ENCODE assay signal across 10 mouse cellular contexts in genomic region chr14:121073093-121073866, GRCm38 (mm10). TPM values are rescaled to one million over a fixed set of nuclear protein-coding genes. Genes with fewer than 3 reads are reported as not detected.
DNase-seq lines count a peak whose midpoint lies in the region; ATAC-seq and TF ChIP-seq lines count a peak whose summit lies in the region.
"Had no signal": no experiment of that assay in that cellular context is flagged by ENCODE, and none has a peak within 500 bp of the region (broad histone marks: within the 10 kb centered on the region; RNA-seq: fewer than 3 reads in every experiment).

No protein-coding gene starts in this region.

- H3K9me3 ChIP-seq in heart, embryonic 12.5 days (replicated peaks), result 0 out of 2 replicates have a peak, but pooled peaks cover 2% of the 10 kb centered on the region
- H3K9me3 ChIP-seq in neural tube, embryonic 12.5 days, result no peaks in the 10 kb centered on the region
- no peaks in the 10 kb centered on the region for H3K9me3 ChIP-seq in hindbrain, postnatal 0 days (ENCODE audit: low read length)
- H3K9me3 ChIP-seq in stomach, embryonic 16.5 days (replicated peaks; ENCODE audit: control insufficient read depth, low read length), result no peaks in the 10 kb centered on the region

- no peak for TF ChIP-seq CTCF in hindbrain, postnatal 0 days (IDR thresholded peaks at IDR 0.05; ENCODE audit: low read depth)

- no peak overlapping the region for H3K9ac ChIP-seq in heart, embryonic 12.5 days
- no peak overlapping the region for H3K9ac ChIP-seq in neural tube, embryonic 12.5 days
- H3K9ac ChIP-seq in hindbrain, postnatal 0 days (replicated peaks; ENCODE audit: low read length), result no peak overlapping the region
- H3K9ac ChIP-seq in stomach, embryonic 16.5 days (ENCODE audit: low read length), result no peak overlapping the region

- H3K36me3 ChIP-seq in heart, embryonic 12.5 days, result peaks cover 13% of the 10 kb centered on the region
- H3K36me3 ChIP-seq in neural tube, embryonic 12.5 days, result no peaks in the 10 kb centered on the region
- no peaks in the 10 kb centered on the region for H3K36me3 ChIP-seq in hindbrain, postnatal 0 days (ENCODE audit: insufficient read depth, low read length)
- peaks cover 9% of the 10 kb centered on the region; the same call in 1 of the 2 replicates for H3K36me3 ChIP-seq in stomach, embryonic 16.5 days (ENCODE audit: control insufficient read depth, insufficient read depth, low read length)

- peak; percentile 71 for ATAC-seq in heart, embryonic 12.5 days (ENCODE audit: insufficient number of reproducible peaks, low FRiP score)
- ATAC-seq in neural tube, embryonic 12.5 days (ENCODE audit: low FRiP score, low read depth), result 0 out of 2 replicates have a peak, but pooled peaks have one; percentile 13
- ATAC-seq in hindbrain, postnatal 0 days, result peak; percentile 75
- peak; percentile 33; the same call in 1 of the 2 replicates for ATAC-seq in stomach, embryonic 16.5 days (ENCODE audit: insufficient read depth, low FRiP score)

- H3K4me1 ChIP-seq in heart, embryonic 12.5 days (replicated peaks), result no peaks in the 10 kb centered on the region
- H3K4me1 ChIP-seq in neural tube, embryonic 12.5 days, result peaks cover 4% of the 10 kb centered on the region; the same call in 1 of the 2 replicates
- H3K4me1 ChIP-seq in hindbrain, postnatal 0 days (ENCODE audit: insufficient read depth, low read length), result no peaks in the 10 kb centered on the region
- no peaks in the 10 kb centered on the region for H3K4me1 ChIP-seq in stomach, embryonic 16.5 days (ENCODE audit: control insufficient read depth, insufficient read depth, low read length)

- no peak for DNase-seq in heart, postnatal 10 days
- DNase-seq in neural tube, embryonic 10.5 days (ENCODE audit: extremely low spot score, low spot score), result no peak
- no peak for DNase-seq in hindbrain, postnatal 0 days (ENCODE audit: low spot score)
- no peak for DNase-seq in embryo, embryonic 9.5 days (ENCODE audit: extremely low spot score)
- no peak for DNase-seq in thymus, postnatal 36 days
- DNase-seq: heart, adult 18-20 months; layer of hippocampus, postnatal 36 days had no signal

- no peak overlapping the region for H3K4me3 ChIP-seq in heart, embryonic 12.5 days
- H3K4me3 ChIP-seq in neural tube, embryonic 12.5 days, result no peak overlapping the region
- no peak overlapping the region for H3K4me3 ChIP-seq in hindbrain, postnatal 0 days (ENCODE audit: low read length)
- H3K4me3 ChIP-seq in stomach, embryonic 16.5 days (replicated peaks; ENCODE audit: low read length), result no peak overlapping the region

- 87% methylated on average over 5 of the region's 5 CpGs for WGBS in heart, embryonic 12.5 days
- 95% methylated on average over 5 of the region's 5 CpGs for WGBS in neural tube, embryonic 12.5 days
- WGBS in hindbrain, postnatal 0 days, result 88% methylated on average over 5 of the region's 5 CpGs
- WGBS in stomach, embryonic 16.5 days, result 92% methylated on average over 5 of the region's 5 CpGs

- intact Hi-C loops in heart, postnatal 10 days (cut with DNase I), result no loop called here

- no peaks in the 10 kb centered on the region for H3K27me3 ChIP-seq in heart, embryonic 12.5 days (replicated peaks)
- no peaks in the 10 kb centered on the region for H3K27me3 ChIP-seq in neural tube, embryonic 12.5 days (replicated peaks)
- no peaks in the 10 kb centered on the region for H3K27me3 ChIP-seq in hindbrain, postnatal 0 days (ENCODE audit: insufficient read depth, low read length)
- no peaks in the 10 kb centered on the region for H3K27me3 ChIP-seq in stomach, embryonic 16.5 days (ENCODE audit: control insufficient read depth, insufficient read depth, low read length)

- H3K27ac ChIP-seq in heart, embryonic 12.5 days (ENCODE audit: poor library complexity, severe bottlenecking), result no peak overlapping the region
- H3K27ac ChIP-seq in neural tube, embryonic 12.5 days, result no peak overlapping the region
- no peak overlapping the region for H3K27ac ChIP-seq in hindbrain, postnatal 0 days
- no peak overlapping the region for H3K27ac ChIP-seq in stomach, embryonic 16.5 days (ENCODE audit: low read length)

- no peak overlapping the region for H3K4me2 ChIP-seq in heart, embryonic 12.5 days
- no peak overlapping the region for H3K4me2 ChIP-seq in neural tube, embryonic 12.5 days (replicated peaks)
- no peak overlapping the region for H3K4me2 ChIP-seq in hindbrain, postnatal 0 days (ENCODE audit: low read depth, low read length)
- no peak overlapping the region for H3K4me2 ChIP-seq in stomach, embryonic 16.5 days (ENCODE audit: low read depth, low read length)

RNA-seq across cellular contexts. Expression of gene Farp1, which starts 38.3 kb away (rescaled TPM):
- polyA plus RNA-seq in heart, embryonic 12.5 days (2016; fragmentation: Nextera tagmentation; extraction: Ambion mirVana), result 32.4 and 33.0 TPM in 2 replicates
- total RNA-seq in heart, postnatal 10 days (2021), result 10 to 100 TPM; 31.1 to 32.8 TPM
- 22.5 and 24.9 TPM in 2 replicates for polyA plus RNA-seq in neural tube, embryonic 12.5 days (2016; fragmentation: Nextera tagmentation; extraction: Ambion mirVana)
- 82.7 and 99.0 TPM in 2 replicates for total RNA-seq in hindbrain, postnatal 0 days (2014; rRNA removed)
- 27.2 and 31.7 TPM in 2 replicates for polyA plus RNA-seq in hindbrain, postnatal 0 days (2015; fragmentation: Nextera tagmentation; extraction: Ambion mirVana)
- polyA plus RNA-seq in stomach, embryonic 16.5 days (2015; fragmentation: Nextera tagmentation; extraction: Ambion mirVana), result 14.5 and 15.2 TPM in 2 replicates

Comparison
In these comparisons a context has a peak if more than half of its experiments do, and no peak if none do; other contexts are left out.
1. ATAC-seq: peak in every context shown above with its lines; median percentile 75 in hindbrain, postnatal 0 days; 71 in heart, embryonic 12.5 days; 33 in stomach, embryonic 16.5 days; 13 in neural tube, embryonic 12.5 days.